Mouse (Mus musculus) liver, embryonic 18 days (tissue): Measurements from ENCODE around the gene Gm5965. TPM values are rescaled to one million over a fixed set of nuclear protein-coding genes. Genes with fewer than 3 reads are reported as not detected.

Experiments used
- polyA plus RNA-seq: library from polyadenylated mRNA; depleted of rRNA; stranded (reverse); fragments of >200 nt; gene quantifications from 2 replicates; pipeline ENCODE4 v1.2.3, GENCODE M21; 2012; rRNA removed

Gene Gm5965
- polyA plus RNA-seq: not detected in 2 replicates

GRCm38 (mm10) chr16:88777596-88777995 is at the start of gene Gm5965:
Gene Gm5965, plus strand, starts transcription at chr16:88777896.

GRCm38 (mm10) chr16:88728812-88729275 is 48.9 kb upstream of the Gm5965 start, which contains the start of gene Krtap13-1:
Gene Krtap13-1, plus strand, starts transcription at chr16:88728862.

GRCm38 (mm10) chr16:88751535-88751934 is 26.2 kb upstream of the Gm5965 start, which contains the start of gene Krtap13:
Gene Krtap13, minus strand, starts transcription at chr16:88751635.

GRCm38 (mm10) chr16:88758547-88758946 is 19.1 kb upstream of the Gm5965 start, which contains the start of gene 2310034C09Rik:
Gene 2310034C09Rik, plus strand, starts transcription at chr16:88758847.

GRCm38 (mm10) chr16:88774106-88774505 is 3.6 kb upstream of the Gm5965 start, which contains the start of gene 2310057N15Rik:
Gene 2310057N15Rik, minus strand, starts transcription at chr16:88774206.

GRCm38 (mm10) chr16:88811827-88812226 is 34.1 kb downstream of the Gm5965 start, which contains the start of gene Gm20741:
Gene Gm20741, minus strand, starts transcription at chr16:88812220.

GRCm38 (mm10) chr16:88820066-88820465 is 42.4 kb downstream of the Gm5965 start, which contains the start of gene Krtap15:
Gene Krtap15, plus strand, starts transcription at chr16:88820215.

GRCm38 (mm10) chr16:88826095-88826652 is 48.5 kb downstream of the Gm5965 start, which contains the start of gene Krtap14:
Gene Krtap14, minus strand, starts transcription at chr16:88826145.

Other genes starting within 250 kb of the Gm5965 start
- 0.12 and 0.14 TPM in 2 replicates for gene Cldn8, start 214.7 kb upstream of the Gm5965 start, polyA plus RNA-seq
- not detected in 2 replicates for gene Krtap24-1, start 165.6 kb upstream of the Gm5965 start, polyA plus RNA-seq
- not detected in 2 replicates for gene 2310079G19Rik, start 150.2 kb upstream of the Gm5965 start, polyA plus RNA-seq
- gene Krtap26-1, start 130.1 kb upstream of the Gm5965 start, polyA plus RNA-seq: not detected in 2 replicates
- not detected in 2 replicates for gene Krtap27-1, start 106.2 kb upstream of the Gm5965 start, polyA plus RNA-seq
- not detected in 2 replicates for gene 2310061N02Rik, start 69.9 kb upstream of the Gm5965 start, polyA plus RNA-seq
- gene Krtap13-1, start 49.0 kb upstream of the Gm5965 start, polyA plus RNA-seq: not detected in 2 replicates
- gene Krtap13, start 26.3 kb upstream of the Gm5965 start, polyA plus RNA-seq: not detected in 2 replicates
- not detected in 2 replicates for gene 2310034C09Rik, start 19.0 kb upstream of the Gm5965 start, polyA plus RNA-seq
- not detected in 2 replicates for gene 2310057N15Rik, start 3.7 kb upstream of the Gm5965 start, polyA plus RNA-seq
- gene Gm20741, start 34.3 kb downstream of the Gm5965 start, polyA plus RNA-seq: not detected in 2 replicates
- not detected in 2 replicates for gene Krtap15, start 42.3 kb downstream of the Gm5965 start, polyA plus RNA-seq
- not detected in 2 replicates for gene Krtap14, start 48.2 kb downstream of the Gm5965 start, polyA plus RNA-seq
- not detected in 2 replicates for gene Krtap19-1, start 91.5 kb downstream of the Gm5965 start, polyA plus RNA-seq
- not detected in 2 replicates for gene Krtap19-2, start 96.4 kb downstream of the Gm5965 start, polyA plus RNA-seq
- not detected in 2 replicates for gene Krtap19-3, start 100.1 kb downstream of the Gm5965 start, polyA plus RNA-seq
- gene Krtap19-4, start 107.2 kb downstream of the Gm5965 start, polyA plus RNA-seq: not detected in 2 replicates
- gene Krtap19-5, start 118.6 kb downstream of the Gm5965 start, polyA plus RNA-seq: not detected in 2 replicates
- not detected in 2 replicates for gene Krtap19-9b, start 154.4 kb downstream of the Gm5965 start, polyA plus RNA-seq
- not detected in 2 replicates for gene Krtap16-3, start 185.0 kb downstream of the Gm5965 start, polyA plus RNA-seq
- not detected in 2 replicates for gene Krtap22-2, start 232.9 kb downstream of the Gm5965 start, polyA plus RNA-seq
- not detected in 2 replicates for gene Gm10229, start 237.4 kb downstream of the Gm5965 start, polyA plus RNA-seq